Mouse (Mus musculus) adrenal gland, postnatal 25 days (tissue): Measurements from ENCODE around the gene A630095N17Rik. TPM values are rescaled to one million over a fixed set of nuclear protein-coding genes. Genes with fewer than 3 reads are reported as not detected.

Experiments used
- DNase-seq: peaks from one replicate; pipeline ENCODE4 v3.0.0; 2021; ENCODE audit warnings: mixed read lengths
- total RNA-seq: library from RNA; stranded (reverse); gene quantifications from 2 replicates; pipeline ENCODE4 v1.2.3, GENCODE M21; 2021

A630095N17Rik gene
- total RNA-seq, 1 experiment from 2014 or later, result not detected

DNA sequence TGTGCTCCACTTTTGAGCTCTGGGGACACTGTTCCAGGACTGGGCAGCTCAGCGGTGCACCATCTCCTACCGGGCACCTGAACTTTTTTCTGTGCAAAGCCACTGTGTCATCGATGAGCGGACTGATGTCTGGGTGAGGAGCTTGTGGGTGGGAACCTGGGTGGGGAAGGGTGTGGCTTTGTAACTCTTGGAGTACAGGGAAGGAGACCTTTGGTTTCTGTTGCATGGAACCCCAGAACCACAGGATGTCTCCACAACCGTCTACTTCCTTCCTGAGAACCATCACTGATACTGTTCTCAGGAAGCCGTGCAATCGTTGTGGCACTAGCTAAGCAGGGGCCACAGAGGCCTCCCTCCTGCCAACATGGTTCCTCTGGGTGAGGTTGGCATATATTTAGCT lies 18.8 kb downstream of the A630095N17Rik start:
- DNase-seq, result no peak

DNA sequence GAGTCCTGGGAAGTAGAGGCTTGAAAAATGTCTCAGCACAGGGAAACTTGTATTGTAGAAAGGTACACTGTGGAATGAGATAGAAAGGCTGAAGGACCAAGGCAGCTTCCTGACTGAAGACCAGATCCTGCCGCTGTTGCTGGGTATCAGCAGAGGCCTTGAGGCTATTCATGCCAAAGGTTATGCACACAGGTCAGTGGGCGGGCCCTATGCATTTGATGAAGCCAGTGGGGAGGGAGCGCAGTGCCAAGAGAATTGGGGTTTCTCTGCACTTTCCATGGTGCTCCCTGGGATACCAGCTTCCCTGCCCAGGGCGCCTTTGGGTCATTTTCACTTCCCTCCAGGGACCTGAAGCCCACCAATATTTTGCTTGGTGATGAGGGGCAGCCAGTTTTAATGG lies 19.4 kb downstream of the A630095N17Rik start:
- no peak for DNase-seq

DNA sequence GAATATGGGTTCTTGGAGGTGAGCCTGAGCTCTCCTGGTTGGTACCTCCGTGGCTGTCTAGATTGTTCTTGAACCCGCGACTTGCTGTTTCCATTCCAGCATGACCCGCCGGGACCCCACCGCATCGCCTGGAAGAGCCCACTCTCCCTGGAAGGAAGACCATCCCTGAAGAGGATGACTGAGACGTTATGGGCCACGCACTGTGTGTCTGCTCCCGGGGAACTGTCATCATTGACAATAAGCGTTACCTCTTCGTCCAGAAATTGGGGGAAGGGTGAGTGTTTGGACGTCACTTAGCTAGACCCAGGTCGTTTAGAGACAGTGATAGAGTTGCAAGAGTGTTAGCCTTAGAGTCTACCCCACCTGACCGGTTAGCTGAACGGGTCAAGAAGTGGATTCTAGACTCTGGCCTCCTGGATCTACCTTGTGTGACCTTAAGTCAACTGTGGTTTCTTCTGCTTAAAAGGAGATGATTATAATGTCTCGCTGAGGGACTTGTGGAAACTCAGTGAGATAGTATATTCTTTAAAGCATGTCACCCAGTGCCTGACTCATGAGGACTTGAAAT lies 20.7 kb downstream of the A630095N17Rik start:
- DNase-seq, result no peak

DNA sequence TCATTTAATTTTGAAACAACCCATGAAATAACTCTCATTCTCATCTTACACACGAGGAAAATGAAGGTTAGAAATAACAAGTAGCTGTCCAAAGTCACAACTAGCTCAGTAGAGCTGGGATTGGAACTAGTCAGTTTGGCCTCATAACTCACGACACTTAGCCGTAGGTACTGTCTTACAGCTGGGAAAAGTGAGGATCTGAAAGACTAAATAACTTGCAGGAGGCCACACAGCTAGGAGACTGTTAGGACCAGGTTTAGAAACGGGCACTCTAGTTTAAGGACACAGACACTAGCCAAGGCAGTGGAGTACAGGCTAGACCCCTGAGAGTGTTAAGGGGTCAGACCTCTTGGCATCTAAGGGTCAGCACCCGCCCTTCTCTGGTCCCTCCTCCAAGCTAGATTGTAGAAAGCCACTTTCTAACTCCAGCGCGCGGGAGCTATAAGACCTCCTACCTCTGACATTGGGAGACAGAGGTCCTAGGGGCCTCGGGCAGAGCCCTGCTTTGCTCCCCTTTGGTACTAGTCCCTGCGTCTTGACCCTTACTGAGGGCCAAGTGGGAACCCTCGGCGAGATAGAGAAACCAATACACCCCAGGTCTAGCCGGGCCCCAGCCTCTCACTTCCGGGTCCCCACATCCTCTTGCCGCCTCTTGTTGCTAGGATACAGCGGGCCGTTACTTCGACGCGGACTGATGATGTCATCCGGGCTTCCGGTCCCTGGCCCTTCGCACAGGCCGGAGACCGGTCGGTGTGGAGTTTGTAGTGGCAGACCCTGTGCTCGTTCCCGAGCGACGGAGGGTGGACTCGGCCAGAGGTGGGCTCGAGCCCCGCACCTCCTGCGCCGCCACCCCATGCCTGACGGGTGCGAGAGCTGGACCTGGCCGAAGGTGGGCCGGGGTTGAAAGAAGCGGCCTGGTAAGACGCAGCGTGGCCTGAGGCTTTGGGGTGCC lies 21.5 kb downstream of the A630095N17Rik start, which contains the start of the genes Glb1l and Stk16:
Gene Glb1l (minus strand): TSS at position 678 of the 952 bp plus-strand sequence.
Gene Stk16 (plus strand): TSS at position 703 of the 952 bp plus-strand sequence.
- peak; percentile 95 for DNase-seq

DNA sequence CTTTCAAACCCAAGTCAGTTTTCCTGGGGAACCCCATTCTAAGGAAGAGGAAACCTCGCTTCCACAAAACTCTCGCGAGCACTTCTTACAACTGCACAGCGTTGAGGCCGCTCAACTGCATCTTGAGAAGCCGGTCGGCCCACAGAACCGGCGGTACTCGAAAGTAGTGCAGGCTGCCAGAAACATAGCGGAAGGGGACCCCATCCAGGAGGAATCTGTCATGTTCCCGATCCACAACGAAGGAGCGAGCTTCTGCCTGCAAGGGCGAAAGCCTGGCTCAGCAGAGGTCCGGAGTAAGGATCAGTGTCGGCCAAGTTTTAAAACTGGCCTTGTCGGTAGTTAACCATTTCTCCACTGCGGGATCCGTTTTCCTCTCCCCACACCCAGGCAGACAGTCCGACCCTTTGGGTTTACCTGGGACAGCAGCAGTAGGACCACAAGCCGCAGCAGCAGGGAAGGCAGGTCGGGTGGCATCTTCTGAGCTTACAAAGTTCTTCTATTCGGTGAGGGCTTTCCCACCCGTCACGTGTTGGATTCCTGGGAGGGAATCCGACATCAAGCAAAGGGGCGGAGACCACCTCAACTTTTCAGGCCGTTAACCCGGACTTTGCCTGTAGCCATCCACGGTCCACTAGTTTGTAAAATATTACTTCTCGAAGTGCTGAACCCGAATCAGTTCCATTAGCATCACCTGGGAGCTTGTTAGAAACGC lies 22.8 kb downstream of the A630095N17Rik start:
- peak; percentile 36 for DNase-seq

DNA sequence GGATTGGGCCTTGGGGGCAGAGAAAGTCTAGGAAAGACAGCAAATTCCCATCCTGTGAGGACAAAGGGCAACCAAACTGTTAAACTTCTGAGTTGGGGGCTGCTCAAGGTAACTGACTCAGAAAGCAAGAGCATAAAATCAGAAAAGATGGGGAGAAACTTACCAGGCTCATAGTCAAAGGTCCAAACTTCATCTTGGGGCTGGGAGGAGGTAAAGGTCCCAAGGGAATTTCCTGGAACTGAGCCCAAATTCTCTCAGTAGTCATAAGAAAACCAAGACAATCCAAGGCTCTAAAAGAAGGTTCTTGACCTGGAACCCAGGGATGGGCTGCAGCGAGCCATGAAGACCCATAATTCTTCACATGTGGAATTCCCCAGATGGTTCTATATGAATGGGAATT lies 30.7 kb downstream of the A630095N17Rik start:
- no peak for DNase-seq

DNA sequence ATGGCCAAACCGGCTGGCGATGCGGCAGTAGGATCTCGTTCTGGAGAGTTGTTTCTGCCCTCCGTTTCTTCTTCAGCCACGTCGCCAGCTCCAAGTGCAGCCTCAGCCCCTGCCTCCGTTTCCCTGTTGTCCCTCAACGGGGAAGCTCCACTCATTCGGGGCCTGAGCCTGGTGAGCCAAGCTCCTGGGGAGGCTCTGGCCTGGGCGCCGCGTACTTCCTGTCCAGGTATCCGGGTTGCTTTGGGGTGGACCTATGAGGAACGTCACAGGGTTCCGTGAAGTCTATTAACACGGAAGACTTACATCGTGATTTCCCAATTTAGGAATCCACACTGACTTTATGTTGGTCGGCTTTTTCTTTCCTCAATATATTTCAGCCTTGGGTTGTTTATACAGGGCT lies 39.5 kb downstream of the A630095N17Rik start:
- peak; percentile 59 for DNase-seq

DNA sequence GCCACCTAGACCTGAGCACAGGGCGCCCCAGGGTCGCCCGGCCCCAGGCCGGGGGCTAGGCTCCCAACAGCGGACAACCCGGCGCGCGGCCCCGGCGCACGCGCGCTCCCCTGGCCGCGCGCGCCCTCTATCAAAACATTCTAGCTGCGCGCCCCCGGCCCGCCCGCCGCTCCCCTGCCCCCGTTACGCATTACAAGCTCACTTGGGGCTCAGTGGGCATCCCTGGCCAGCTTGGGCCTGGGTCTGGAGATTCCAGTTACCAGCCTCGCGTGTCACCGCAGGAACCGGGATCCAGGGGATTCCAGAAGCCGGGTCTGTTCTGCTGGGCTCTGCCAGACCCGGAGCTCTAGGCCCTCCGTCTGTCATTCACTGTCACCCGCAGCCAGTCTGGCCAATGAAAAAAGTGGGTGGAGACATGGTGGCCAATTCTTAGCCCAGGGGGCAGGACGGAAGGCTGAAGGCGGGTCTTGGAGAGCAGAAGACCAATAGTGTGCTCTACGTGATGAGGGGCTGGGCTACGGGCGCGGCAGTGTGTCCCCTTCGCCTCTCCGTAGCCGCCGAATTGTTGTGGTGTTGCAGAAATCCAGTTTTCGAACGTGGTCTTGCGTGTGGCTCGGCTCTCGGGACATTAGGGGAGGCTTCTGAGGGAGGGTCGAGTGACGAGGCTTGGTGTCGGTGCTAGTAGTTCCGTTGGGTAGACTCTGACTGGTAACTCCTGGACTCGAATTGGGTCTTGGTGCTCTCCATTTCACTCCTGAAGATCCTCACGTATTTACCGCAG lies 40.1 kb downstream of the A630095N17Rik start, which contains the start of the genes Ankzf1 and Atg9a:
Gene Ankzf1 (plus strand): TSS at position 530 of the 781 bp plus-strand sequence.
Gene Atg9a (minus strand): TSS at position 575 of the 781 bp plus-strand sequence.
- DNase-seq, result peak; percentile 89

DNA sequence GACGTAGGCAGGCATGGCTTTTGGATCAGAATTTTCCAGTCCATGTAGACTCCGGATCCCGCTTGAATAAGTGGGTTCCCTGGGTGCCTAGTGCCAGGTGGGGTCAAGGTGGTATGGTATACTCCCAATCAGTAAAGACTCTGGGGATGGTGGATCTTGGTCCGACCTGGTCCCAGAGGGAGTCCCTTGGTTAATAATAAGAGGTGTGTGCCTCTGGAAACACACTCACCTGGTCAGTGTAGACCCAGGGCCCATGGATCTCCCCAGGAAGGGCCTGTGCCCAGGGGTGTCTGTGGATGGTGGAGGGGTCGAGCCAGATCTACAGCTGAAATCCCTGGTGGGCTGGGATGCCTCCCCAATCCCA lies 40.7 kb downstream of the A630095N17Rik start:
- DNase-seq, result no peak

DNA sequence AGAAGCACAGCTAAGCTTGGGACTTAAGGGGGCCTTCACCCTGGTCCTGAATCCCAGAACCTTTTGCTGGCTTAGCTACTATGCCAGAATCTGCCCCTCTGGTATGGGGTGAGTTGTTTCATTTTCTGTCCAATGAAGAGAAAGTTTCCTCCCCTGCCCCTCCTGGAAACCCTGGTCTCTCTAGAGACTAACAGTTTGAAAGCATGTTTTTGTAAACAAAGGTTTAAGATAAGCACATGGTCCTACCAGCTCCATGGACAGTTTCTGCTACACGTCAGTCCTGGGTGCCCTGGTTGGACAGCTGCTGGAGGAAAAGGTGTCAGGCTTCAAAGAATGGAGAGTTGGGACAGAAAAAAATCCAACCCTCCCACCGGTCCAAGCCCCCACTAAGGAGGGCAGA lies 41.3 kb downstream of the A630095N17Rik start:
- no peak for DNase-seq

DNA sequence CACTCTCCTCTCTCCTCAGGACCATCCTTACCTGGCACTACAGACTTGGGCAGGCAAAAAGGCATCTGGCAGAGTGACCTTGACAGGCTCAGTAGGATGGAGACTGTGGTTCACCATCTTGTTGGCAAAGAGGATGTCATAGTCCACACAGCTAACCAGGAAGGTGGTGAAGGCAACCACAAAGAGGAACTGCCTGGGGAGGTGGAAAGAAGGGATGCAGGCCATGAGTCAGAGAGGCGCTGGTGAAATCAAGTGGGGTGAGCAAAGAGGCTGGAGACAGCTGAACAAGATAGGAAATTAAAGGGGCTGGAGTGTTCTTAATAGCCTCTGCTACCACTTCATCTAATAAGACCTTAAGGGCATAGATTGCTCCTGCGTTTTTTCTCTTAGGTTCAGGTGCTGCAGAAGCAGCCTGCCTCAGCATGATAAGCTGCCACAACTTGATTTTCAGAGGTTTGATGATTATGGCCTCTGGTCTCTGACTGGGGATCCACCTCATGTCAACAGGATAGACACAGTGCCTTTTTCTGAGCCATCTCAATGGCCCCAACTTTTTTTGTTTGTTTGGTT lies 43.9 kb downstream of the A630095N17Rik start:
- no peak for DNase-seq

DNA sequence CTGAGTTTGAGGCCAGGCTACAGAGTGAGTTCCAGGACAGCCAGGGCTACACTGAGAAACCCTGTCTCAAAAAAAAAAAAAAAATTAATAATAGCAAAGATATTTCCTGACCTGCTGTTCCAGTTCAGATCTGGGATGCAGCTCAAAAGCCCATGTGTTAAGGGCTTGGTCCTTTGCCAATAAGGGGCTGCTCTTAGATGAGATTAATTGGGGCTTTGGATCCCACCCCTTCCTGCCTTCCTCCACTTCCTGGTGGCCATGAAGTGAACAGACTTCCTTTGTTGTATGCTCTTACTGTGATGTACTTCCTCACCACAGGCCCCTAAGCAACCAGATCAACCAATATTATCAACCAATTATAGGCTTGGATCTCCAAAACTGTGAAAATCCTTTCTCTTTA lies 44.8 kb downstream of the A630095N17Rik start:
- DNase-seq, result no peak

DNA sequence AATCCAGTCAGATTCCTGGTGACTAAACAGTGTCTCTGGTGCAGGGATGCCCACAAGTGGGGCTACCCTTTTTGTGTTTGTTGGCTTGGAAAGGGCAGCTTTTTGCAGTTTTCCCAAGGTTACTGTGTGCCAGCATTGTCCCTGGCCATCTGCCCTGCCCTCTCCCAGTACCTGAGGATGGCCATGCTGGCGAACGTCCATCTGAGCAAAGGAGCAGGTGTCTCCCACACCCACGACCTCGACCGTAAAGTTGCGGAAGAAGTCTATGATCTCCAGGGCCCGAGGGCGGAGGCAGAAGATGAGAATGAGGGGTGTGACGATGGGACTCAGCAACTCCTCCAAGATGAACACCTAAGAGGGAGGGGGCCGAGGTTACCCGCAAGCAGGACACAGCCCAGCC lies 46.4 kb downstream of the A630095N17Rik start:
- no peak for DNase-seq

DNA sequence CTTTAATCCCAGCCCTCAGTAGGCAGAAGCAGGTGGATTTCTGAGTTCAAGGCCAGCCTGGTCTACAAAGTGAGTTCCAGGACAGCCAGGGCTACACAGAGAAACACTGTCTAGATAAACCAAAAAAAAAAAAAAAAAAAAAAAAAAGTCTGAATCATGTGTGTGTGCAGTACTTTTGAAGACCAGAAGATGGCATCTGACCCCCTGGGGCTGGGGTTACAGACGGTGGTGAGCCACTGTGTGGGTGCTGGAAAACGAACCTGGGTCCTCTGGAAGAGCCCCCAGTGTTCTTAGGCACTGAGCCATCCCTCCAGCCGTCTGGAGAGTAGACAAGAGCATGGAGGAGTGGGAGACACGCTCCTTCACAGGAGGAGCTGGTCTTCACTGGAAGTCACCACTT lies 49.7 kb downstream of the A630095N17Rik start:
- no peak for DNase-seq

DNA sequence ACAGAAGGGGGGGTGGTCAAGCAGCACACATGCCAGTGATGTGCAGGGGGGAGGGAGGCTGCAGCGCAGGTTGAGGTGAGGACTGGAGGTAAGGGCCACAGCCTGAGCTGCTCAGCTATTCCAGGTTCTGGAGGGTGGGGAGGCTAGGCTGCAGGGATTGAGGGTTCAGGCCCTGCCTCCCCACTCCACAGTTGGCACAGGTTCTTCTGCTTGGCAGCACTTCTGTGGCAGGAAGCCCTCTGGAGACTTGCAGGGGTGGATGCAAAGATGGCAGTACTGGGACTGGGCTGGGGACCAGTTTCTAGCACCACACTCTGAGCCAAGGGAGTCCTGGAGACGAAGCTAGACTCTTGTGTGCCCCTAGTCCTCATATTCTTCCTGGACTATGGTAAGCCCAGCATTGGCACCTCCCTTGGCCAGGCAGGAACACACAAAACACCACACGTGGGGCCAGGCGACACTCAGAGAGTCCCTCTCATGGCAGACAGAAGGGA lies 50.5 kb downstream of the A630095N17Rik start:
- no peak for DNase-seq

DNA sequence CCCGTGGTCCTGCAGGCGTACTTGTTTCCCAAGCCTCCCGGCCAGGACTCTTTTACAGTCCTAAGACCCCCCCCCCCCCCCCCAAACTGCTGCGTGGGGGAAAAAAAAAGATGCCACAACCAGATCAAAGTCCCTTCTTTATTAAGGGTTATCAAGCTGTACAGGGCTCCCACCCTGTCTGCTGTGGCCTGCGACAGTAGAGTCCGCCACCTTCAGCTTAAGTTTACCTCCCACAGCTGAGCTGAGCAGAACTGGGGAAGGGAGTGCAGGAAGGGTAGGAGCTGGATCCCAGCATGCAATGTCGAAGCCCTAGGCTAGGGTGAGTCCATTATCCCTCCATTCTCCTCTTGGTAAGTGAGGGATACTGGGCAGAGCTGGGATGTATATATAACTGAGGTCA lies 51.2 kb downstream of the A630095N17Rik start:
- no peak for DNase-seq

DNA sequence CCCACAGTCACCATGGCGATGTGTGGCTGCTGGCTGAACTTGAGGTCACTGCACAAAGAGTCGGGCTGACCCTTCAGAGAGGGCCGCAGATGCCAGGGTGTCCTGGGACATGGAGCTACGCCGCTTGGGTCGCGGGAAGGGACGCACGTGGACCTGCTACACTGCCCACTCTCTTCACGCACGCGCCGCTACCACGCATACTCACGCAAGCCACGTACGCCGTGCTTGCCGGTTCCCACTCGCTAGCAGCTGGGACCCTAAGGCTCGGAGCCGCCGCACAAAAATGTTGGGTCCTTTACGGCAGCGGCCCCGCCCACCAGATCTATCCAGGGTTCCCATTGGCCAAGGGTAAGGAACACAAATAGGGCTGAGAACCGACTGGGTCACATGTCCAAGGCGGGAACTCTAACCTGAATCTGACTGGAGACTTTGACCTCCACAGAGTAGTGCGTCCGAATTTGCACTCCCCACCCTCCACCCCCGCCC lies 51.8 kb downstream of the A630095N17Rik start, which contains the start of gene Abcb6:
Gene Abcb6 (minus strand): TSS at position 288 of the 486 bp plus-strand sequence.
- DNase-seq, result peak; percentile 85

DNA sequence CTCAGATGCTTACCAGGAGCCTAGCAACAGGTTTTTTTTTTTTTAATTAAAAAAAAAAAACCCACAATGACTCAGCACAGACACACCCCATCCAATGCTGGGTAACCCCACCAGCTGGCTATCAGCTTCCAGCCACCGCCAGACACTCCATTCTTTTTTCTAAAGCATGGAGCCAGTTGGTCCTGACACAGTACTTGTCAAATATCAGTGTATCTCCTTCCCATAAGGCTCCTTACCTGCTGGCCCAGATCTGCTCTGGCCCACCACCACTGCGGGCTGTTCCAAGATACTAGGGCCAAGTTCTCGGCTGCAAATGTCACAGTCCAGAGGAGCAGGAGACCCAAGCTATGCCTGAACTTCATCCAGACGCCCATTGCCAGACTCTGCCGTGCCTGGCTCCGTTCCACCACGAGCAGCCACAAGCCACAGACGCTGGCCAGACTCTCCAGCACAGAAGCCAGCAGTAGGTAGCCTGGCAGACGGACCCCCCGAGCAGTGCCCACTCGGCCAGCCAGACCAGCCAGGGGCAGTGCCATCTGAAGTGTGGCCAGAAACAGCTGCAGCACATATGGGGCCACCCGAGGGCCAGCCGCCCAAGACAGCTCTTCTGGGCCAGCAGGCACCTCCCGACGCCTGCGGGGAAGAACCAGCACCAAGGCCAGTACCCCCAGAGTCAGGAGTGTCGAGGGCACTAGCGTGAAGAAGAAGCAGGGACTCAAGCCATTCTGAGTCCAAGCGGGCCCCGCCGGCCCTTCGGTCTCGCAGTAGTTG lies 52.4 kb downstream of the A630095N17Rik start:
- DNase-seq, result peak; percentile 49
